Mouse (Mus musculus) liver, embryonic 11.5 days (tissue): ENCODE data around the gene Lamb3. TPM values are rescaled to one million over a fixed set of nuclear protein-coding genes. Genes with fewer than 3 reads are reported as not detected.

Source experiments
- ATAC-seq: fragments of 200-750 bp; cut with Nextera tagmentation; replicated peaks from 2 replicates; pipeline ENCODE4 v1.8.0; 2017; ENCODE audit warnings: moderate number of reproducible peaks, mild to moderate bottlenecking, moderate TSS enrichment, moderate library complexity; ENCODE audit not compliant: low FRiP score
- DNase-seq: peaks from one replicate; pipeline ENCODE4 v3.0.0-alpha.2; 2017; ENCODE audit warnings: low spot score
- H3K27ac ChIP-seq: fragments of 300-500 bp; sonication (generic); 2 replicates; pipeline ENCODE4 v1.5.1; 2014; ENCODE audit warnings: mild to moderate bottlenecking, low read depth, low read length, control low read depth
- H3K27me3 ChIP-seq: fragments of 300-500 bp; sonication (generic); replicated peaks from 2 replicates; pipeline ENCODE4 v1.6.1; 2014; ENCODE audit warnings: low read length, mixed read lengths; ENCODE audit not compliant: control insufficient read depth, insufficient read depth
- H3K36me3 ChIP-seq: fragments of 300-500 bp; sonication (generic); 2 replicates; pipeline ENCODE4 v1.6.1; 2014; ENCODE audit warnings: mild to moderate bottlenecking, low read length, moderate library complexity, mixed read lengths; ENCODE audit not compliant: control insufficient read depth, insufficient read depth
- H3K4me1 ChIP-seq: fragments of 300-500 bp; sonication (generic); replicated peaks from 2 replicates; pipeline ENCODE4 v1.6.1; 2014; ENCODE audit warnings: low read length, mixed read lengths; ENCODE audit not compliant: control insufficient read depth, insufficient read depth
- H3K4me2 ChIP-seq: fragments of 300-500 bp; sonication (generic); 2 replicates; pipeline ENCODE4 v1.6.1; 2014; ENCODE audit warnings: mild to moderate bottlenecking, control low read depth, moderate library complexity
- H3K4me3 ChIP-seq: fragments of 300-500 bp; sonication (generic); 2 replicates; pipeline ENCODE4 v1.5.1; 2014; ENCODE audit warnings: low read depth, low read length, control low read depth
- H3K9ac ChIP-seq: fragments of 300-500 bp; sonication (generic); 2 replicates; pipeline ENCODE4 v1.6.1; 2014; ENCODE audit warnings: low read depth, low read length, control low read depth
- H3K9me3 ChIP-seq: fragments of 300-500 bp; sonication (generic); 2 replicates; pipeline ENCODE4 v1.6.1; 2016; ENCODE audit warnings: low read length, inconsistent platforms, mixed read lengths; ENCODE audit not compliant: control insufficient read depth
- WGBS: fragments of 180-500 bp; shearing (Covaris S2); extraction: QIAGEN DNeasy Blood & Tissue Kit; methylation state at CpG from one replicate; pipeline ENCODE4 v1.1.7; 2014; 5-methylcytosine and 5-hydroxymethylcytosine counted together
- polyA plus RNA-seq: library from polyadenylated mRNA; unstranded; fragments of >200 nt; fragmentation: Nextera tagmentation; extraction: Ambion mirVana; gene quantifications from 2 replicates; pipeline ENCODE4 v1.2.1, GENCODE M21; 2014

Gene Lamb3
- polyA plus RNA-seq, 1 experiment from 2014 or later = 0.15 TPM

DNA sequence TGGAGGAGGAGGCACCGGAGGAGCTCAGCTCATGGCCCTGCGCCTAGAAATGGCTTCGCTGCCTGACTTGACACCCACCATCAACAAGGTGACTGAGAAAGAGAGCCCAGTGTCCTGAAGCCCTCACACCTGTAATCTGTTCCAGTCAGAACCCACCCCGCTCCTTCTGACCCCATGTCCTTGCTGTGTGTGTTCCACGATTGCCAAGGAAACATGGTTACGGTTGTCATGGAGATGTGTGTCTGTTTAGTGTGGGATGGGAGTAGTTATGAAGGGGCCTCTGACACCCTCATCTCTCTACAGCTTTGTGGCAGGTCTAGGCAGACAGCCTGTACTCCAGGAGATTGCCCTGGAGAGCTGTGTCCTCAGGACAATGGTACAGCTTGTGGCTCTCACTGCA, 127.0 kb downstream of the Lamb3 start:
- WGBS = 81% methylated on average over 6 of the region's 6 CpGs
- H3K4me3 ChIP-seq = no peak overlapping the region
- no peak overlapping the region for H3K9ac ChIP-seq
- no peak overlapping the region for H3K27ac ChIP-seq
- no peak overlapping the region for H3K4me2 ChIP-seq
- ATAC-seq (no peak), DNase-seq (no peak)
- H3K4me1 ChIP-seq = no peaks in the 10 kb centered on the region
- no peaks in the 10 kb centered on the region for H3K9me3 ChIP-seq
- H3K27me3 ChIP-seq = no peaks in the 10 kb centered on the region
- H3K36me3 ChIP-seq = no peaks in the 10 kb centered on the region

DNA sequence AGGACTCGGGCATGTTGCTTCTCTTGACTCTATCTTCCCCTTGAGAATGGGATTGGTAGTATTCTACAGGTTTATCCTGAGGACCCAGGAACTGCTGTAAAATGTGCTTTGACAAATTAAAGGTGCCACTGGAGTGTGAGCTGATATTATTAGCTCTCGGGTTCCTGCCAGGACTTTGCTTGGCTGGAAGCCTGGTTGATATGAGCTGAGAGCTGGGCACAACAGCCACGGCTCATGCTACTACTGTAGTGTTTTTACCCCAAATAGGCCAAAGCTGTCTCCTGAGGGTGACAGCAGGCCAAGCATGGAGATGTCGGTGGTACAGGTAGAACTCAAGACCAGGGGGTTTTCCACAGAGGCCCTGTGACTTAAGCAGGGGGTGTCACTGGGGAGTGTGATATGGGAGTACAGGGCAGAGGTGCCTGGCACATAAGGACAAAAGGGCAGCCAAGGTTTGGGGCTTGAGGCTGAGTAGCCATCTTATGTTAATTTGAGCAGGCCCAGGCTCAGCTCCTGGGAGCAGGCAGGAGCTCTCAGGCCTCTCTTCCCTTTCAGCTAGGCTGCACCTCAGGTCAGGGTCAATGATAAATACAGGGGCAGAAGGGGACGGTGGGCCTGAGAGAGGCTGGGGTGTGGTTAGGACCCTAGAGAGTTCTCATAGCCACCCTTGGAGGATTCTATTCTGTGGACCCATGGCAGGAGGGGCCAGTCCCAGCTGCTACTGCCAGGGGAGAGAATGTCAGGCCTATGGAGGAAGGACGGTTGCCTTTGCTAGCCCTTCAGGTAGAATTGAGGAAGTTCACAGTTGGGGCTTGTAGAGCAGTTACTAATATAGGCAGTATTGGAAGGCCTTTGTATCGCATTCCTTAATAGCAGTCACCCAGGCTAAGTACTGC, 128.9 kb downstream of the Lamb3 start:
- H3K9ac ChIP-seq = no peak overlapping the region
- H3K27me3 ChIP-seq = no peaks in the 10 kb centered on the region
- no peak overlapping the region for H3K4me3 ChIP-seq
- H3K36me3 ChIP-seq = no peaks in the 10 kb centered on the region
- no peaks in the 10 kb centered on the region for H3K9me3 ChIP-seq
- ATAC-seq = no peak
- H3K27ac ChIP-seq = no peak overlapping the region
- WGBS = 66% methylated on average over 7 of the region's 7 CpGs
- H3K4me1 ChIP-seq = no peaks in the 10 kb centered on the region
- no peak for DNase-seq
- H3K4me2 ChIP-seq = no peak overlapping the region

- Histone ChIP-seq H3K9me3 (no peaks in the 10 kb centered on the region), H3K4me1 (no peaks in the 10 kb centered on the region), H3K36me3 (no peaks in the 10 kb centered on the region), H3K27ac (no peak overlapping the region), H3K4me3 (no peak overlapping the region), H3K9ac (no peak overlapping the region), H3K27me3 (no peaks in the 10 kb centered on the region), H3K4me2 (no peak overlapping the region)
- WGBS = 86% methylated on average over 9 of the region's 9 CpGs
- no peak for DNase-seq
- ATAC-seq = no peak
Measured at GRCm38 (mm10) chr1:193337018-193337321, 129.5 kb downstream of the Lamb3 start.

DNA sequence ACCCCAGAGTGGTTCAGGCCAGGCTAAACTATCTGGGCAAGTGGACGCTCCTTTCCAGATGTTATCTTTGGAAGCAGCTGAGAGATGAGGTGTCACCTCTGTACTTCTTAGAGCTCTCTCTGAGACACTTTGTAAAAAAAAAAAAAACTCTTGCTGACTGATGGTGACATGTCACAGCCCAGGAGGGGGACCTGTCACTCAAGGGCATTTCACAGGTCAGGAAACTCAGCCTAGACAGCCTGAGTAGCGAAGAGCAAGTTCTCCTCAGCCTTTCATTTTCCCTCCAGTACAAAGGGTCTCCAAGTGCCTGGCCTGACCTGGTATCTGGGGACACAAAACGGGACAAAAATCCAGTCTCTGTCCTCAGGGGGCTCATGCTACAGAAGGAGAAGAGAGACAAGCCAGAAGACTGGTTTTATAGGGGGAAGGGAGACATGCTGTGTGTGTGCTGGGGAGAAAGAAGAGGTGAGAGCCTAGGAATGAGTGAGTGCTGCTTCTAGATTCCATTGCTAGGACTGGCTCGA, 130.3 kb downstream of the Lamb3 start:
- ATAC-seq = no peak
- Histone ChIP-seq H3K9ac (no peak overlapping the region), H3K4me2 (no peak overlapping the region), H3K36me3 (no peaks in the 10 kb centered on the region), H3K4me1 (no peaks in the 10 kb centered on the region), H3K27me3 (no peaks in the 10 kb centered on the region), H3K9me3 (no peaks in the 10 kb centered on the region), H3K4me3 (no peak overlapping the region), H3K27ac (no peak overlapping the region)
- 51% methylated on average over 4 of the region's 4 CpGs for WGBS
- DNase-seq = no peak

DNA sequence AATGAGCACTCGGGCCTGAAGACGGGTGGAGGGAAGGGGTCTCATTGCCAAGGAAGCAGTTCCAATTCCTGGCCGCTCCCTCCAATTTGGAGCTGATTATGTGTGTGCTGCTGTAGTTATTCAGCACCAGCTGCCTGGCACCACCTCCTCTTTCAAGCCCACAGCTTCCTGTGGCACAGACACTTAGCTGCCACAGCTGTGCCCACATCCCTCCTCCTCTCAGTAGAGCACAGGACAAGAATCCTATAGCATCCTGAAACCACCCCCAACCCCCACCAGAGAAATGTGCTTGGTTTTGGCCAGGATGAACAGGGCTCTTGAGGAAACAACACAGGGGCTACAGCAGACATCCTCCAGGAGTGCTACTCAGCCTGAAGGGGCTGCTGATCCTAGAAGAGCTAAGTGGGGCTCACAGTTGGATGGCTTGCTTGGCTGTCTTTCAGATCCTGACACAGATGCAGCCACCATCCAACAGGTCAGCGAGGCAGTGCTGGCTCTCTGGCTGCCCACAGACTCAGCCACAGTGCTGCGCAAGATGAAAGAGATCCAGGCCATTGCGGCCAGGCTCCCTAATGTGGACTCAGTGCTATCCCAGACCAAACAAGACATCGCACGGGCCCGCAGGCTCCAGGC, 131.0 kb downstream of the Lamb3 start:
- no peaks in the 10 kb centered on the region for H3K9me3 ChIP-seq
- WGBS = 85% methylated on average over 9 of the region's 9 CpGs
- no peak overlapping the region for H3K9ac ChIP-seq
- H3K4me1 ChIP-seq = no peaks in the 10 kb centered on the region
- H3K4me3 ChIP-seq = no peak overlapping the region
- DNase-seq (no peak), ATAC-seq (no peak)
- H3K27ac ChIP-seq = no peak overlapping the region
- H3K27me3 ChIP-seq = no peaks in the 10 kb centered on the region
- H3K36me3 ChIP-seq = no peaks in the 10 kb centered on the region
- no peak overlapping the region for H3K4me2 ChIP-seq

DNA sequence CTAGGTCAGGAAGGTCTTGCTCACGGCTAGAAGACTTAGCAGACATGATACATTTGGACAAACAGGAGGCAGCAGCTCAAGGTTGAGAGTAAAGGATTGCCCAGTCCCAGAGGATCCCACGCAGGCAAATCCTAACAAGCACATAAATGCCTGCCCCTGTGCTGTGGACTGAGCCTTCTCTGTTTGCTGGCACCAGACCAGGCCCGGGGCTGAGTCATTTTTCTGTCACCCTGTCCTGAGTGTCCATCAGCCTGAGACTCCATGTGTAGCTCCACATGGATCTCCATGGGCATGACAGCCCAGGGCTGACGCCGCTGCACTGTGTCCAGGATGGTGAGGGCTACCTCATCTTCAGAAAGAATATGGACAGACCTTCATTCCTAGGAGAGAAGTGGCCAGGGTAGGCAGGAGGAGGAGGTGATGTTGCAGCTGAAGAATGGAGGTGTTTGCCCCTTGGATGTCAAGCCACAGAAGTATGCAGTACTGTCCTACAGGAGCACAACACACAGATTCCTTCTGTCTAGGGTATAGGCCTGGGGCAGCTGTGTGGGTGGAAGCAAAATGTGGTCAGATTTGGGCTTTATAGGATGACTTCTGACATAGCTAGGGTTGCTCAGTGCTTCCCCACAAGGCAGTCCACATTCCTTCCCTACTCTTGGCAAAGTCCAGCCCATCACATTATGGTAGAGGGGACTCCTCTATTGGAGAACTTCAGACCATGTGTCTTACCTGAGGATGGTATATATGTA, 134.9 kb downstream of the Lamb3 start:
- no peaks in the 10 kb centered on the region for H3K36me3 ChIP-seq
- H3K4me1 ChIP-seq = no peaks in the 10 kb centered on the region
- no peaks in the 10 kb centered on the region for H3K9me3 ChIP-seq
- no peak overlapping the region for H3K27ac ChIP-seq
- H3K27me3 ChIP-seq = no peaks in the 10 kb centered on the region
- ATAC-seq (no peak), DNase-seq (no peak)
- no peak overlapping the region for H3K4me3 ChIP-seq
- 76% methylated on average over 5 of the region's 5 CpGs for WGBS
- H3K4me2 ChIP-seq = no peak overlapping the region
- H3K9ac ChIP-seq = no peak overlapping the region

GRCm38 (mm10) chr1:193343853-193344252, 136.4 kb downstream of the Lamb3 start:
- Histone ChIP-seq H3K27ac (no peak overlapping the region), H3K9me3 (no peaks in the 10 kb centered on the region), H3K4me3 (no peak overlapping the region), H3K27me3 (no peaks in the 10 kb centered on the region), H3K36me3 (no peaks in the 10 kb centered on the region), H3K9ac (no peak overlapping the region), H3K4me1 (no peaks in the 10 kb centered on the region), H3K4me2 (no peak overlapping the region)
- ATAC-seq (no peak), DNase-seq (no peak)
- 61% methylated on average over 4 of the region's 4 CpGs for WGBS

GRCm38 (mm10) chr1:193344976-193345375, 137.5 kb downstream of the Lamb3 start:
- H3K4me1 ChIP-seq = no peaks in the 10 kb centered on the region
- no peak overlapping the region for H3K4me2 ChIP-seq
- no peaks in the 10 kb centered on the region for H3K9me3 ChIP-seq
- H3K27me3 ChIP-seq = no peaks in the 10 kb centered on the region
- no peaks in the 10 kb centered on the region for H3K36me3 ChIP-seq
- DNase-seq (no peak), ATAC-seq (no peak)
- no peak overlapping the region for H3K4me3 ChIP-seq
- WGBS = 28% methylated on average over 2 of the region's 2 CpGs
- H3K9ac ChIP-seq = no peak overlapping the region
- no peak overlapping the region for H3K27ac ChIP-seq
